8 mouse cellular contexts compared by ENCODE assay signal in genomic region chr6:47830104-47831078, GRCm38 (mm10). TPM values are rescaled to one million over a fixed set of nuclear protein-coding genes. Genes with fewer than 3 reads are reported as not detected.
DNase-seq lines count a peak whose midpoint lies in the region; ATAC-seq and TF ChIP-seq lines count a peak whose summit lies in the region.

TSS of gene Zfp786 (minus strand) at chr6:47830867.

- 2% methylated on average over 64 of the region's 64 CpGs for WGBS in bone marrow, adult 2 months
- WGBS in embryonic facial prominence, embryonic 15.5 days: under 1% methylated on average over 64 of the region's 64 CpGs
- WGBS in heart, embryonic 10.5 days: 2% methylated on average over 63 of the region's 64 CpGs
- WGBS in kidney, embryonic 15.5 days: 2% methylated on average over 64 of the region's 64 CpGs
- 1% methylated on average over 63 of the region's 64 CpGs for WGBS in limb, embryonic 15.5 days
- under 1% methylated on average over 62 of the region's 64 CpGs for WGBS in midbrain, postnatal 0 days

- H3K4me3 ChIP-seq in bone marrow, adult 2 months (replicated peaks; ENCODE audit: control insufficient read depth, low read depth, low read length): peak within 1 kb of the TSS; percentile 73
- peak within 1 kb of the TSS; percentile 96 for H3K4me3 ChIP-seq in embryonic facial prominence, embryonic 15.5 days (replicated peaks)
- H3K4me3 ChIP-seq in heart, embryonic 10.5 days: peak within 1 kb of the TSS; percentile 87
- H3K4me3 ChIP-seq in kidney, embryonic 15.5 days (replicated peaks): peak within 1 kb of the TSS; percentile 77
- H3K4me3 ChIP-seq in limb, embryonic 15.5 days: peak within 1 kb of the TSS; percentile 90
- H3K4me3 ChIP-seq in midbrain, postnatal 0 days (ENCODE audit: low read depth, low read length): peak within 1 kb of the TSS; percentile 73

- H3K27ac ChIP-seq in bone marrow, adult 2 months (ENCODE audit: control insufficient read depth, insufficient read depth, low read depth, low read length, poor library complexity): peak within 1 kb of the TSS; percentile 5; the same call in 1 of the 2 replicates
- peak within 1 kb of the TSS; percentile 74 for H3K27ac ChIP-seq in embryonic facial prominence, embryonic 15.5 days (replicated peaks)
- H3K27ac ChIP-seq in heart, embryonic 10.5 days: peak within 1 kb of the TSS; percentile 93
- peak within 1 kb of the TSS; percentile 78 for H3K27ac ChIP-seq in kidney, embryonic 15.5 days
- peak within 1 kb of the TSS; percentile 81 for H3K27ac ChIP-seq in limb, embryonic 15.5 days
- H3K27ac ChIP-seq in midbrain, postnatal 0 days (ENCODE audit: low read depth, low read length): peak within 1 kb of the TSS; percentile 97

- TF ChIP-seq CTCF in bone marrow, adult 2 months (IDR thresholded peaks at IDR 0.05; ENCODE audit: control insufficient read depth, insufficient read depth, low read length): peak; percentile 97
- peak; percentile 98 for TF ChIP-seq CTCF in midbrain, postnatal 0 days (IDR thresholded peaks at IDR 0.05)

- ATAC-seq in embryonic facial prominence, embryonic 15.5 days (ENCODE audit: insufficient number of reproducible peaks, low FRiP score, low TSS enrichment, low read depth): peak; percentile 84
- peak; percentile 89 for ATAC-seq in kidney, embryonic 15.5 days (replicated peaks; ENCODE audit: low FRiP score)
- peak; percentile 88 for ATAC-seq in limb, embryonic 15.5 days (ENCODE audit: insufficient number of reproducible peaks, low FRiP score, low TSS enrichment, low read depth)
- ATAC-seq in midbrain, postnatal 0 days (ENCODE audit: low FRiP score): peak; percentile 95

- H3K36me3 ChIP-seq in embryonic facial prominence, embryonic 15.5 days: peaks cover 5% of the 10 kb centered on the region; the same call in 1 of the 2 replicates
- no peaks in the 10 kb centered on the region for H3K36me3 ChIP-seq in heart, embryonic 10.5 days
- H3K36me3 ChIP-seq in kidney, embryonic 15.5 days: no peaks in the 10 kb centered on the region
- no peaks in the 10 kb centered on the region for H3K36me3 ChIP-seq in limb, embryonic 15.5 days
- H3K36me3 ChIP-seq in midbrain, postnatal 0 days (ENCODE audit: insufficient read depth, low read length): 0 out of 2 replicates have a peak, but pooled peaks cover 2% of the 10 kb centered on the region

- peak within 1 kb of the TSS; percentile 52 for H3K4me2 ChIP-seq in embryonic facial prominence, embryonic 15.5 days (replicated peaks)
- H3K4me2 ChIP-seq in kidney, embryonic 15.5 days: peak within 1 kb of the TSS; percentile 67
- H3K4me2 ChIP-seq in limb, embryonic 15.5 days: peak within 1 kb of the TSS; percentile 53
- H3K4me2 ChIP-seq in midbrain, postnatal 0 days (ENCODE audit: low read depth, low read length, poor library complexity, severe bottlenecking): peak within 1 kb of the TSS; percentile 37

- H3K4me1 ChIP-seq in bone marrow, adult 2 months (ENCODE audit: control insufficient read depth, insufficient read depth, low read length): no peaks in the 10 kb centered on the region; the same call in 1 of the 2 replicates
- peaks cover 6% of the 10 kb centered on the region for H3K4me1 ChIP-seq in embryonic facial prominence, embryonic 15.5 days
- peaks cover 5% of the 10 kb centered on the region for H3K4me1 ChIP-seq in heart, embryonic 10.5 days
- H3K4me1 ChIP-seq in kidney, embryonic 15.5 days: peaks cover 7% of the 10 kb centered on the region
- H3K4me1 ChIP-seq in limb, embryonic 15.5 days: peaks cover 4% of the 10 kb centered on the region; the same call in 1 of the 2 replicates
- H3K4me1 ChIP-seq in midbrain, postnatal 0 days (ENCODE audit: insufficient read depth, low read length): no peaks in the 10 kb centered on the region

- TF ChIP-seq POLR2A in bone marrow, adult 2 months (IDR thresholded peaks at IDR 0.05; ENCODE audit: borderline replicate concordance, control insufficient read depth, low read depth, low read length): peak; percentile 12; the same call in 1 of the 2 replicates

- no peaks in the 10 kb centered on the region for H3K9me3 ChIP-seq in embryonic facial prominence, embryonic 15.5 days (replicated peaks)
- no peaks in the 10 kb centered on the region for H3K9me3 ChIP-seq in heart, embryonic 10.5 days
- H3K9me3 ChIP-seq in kidney, embryonic 15.5 days (replicated peaks): no peaks in the 10 kb centered on the region
- no peaks in the 10 kb centered on the region for H3K9me3 ChIP-seq in limb, embryonic 15.5 days
- H3K9me3 ChIP-seq in midbrain, postnatal 0 days (ENCODE audit: low read length): no peaks in the 10 kb centered on the region

- no peaks in the 10 kb centered on the region for H3K27me3 ChIP-seq in embryonic facial prominence, embryonic 15.5 days
- H3K27me3 ChIP-seq in heart, embryonic 10.5 days (ENCODE audit: insufficient read depth, poor library complexity, severe bottlenecking): no peaks in the 10 kb centered on the region
- no peaks in the 10 kb centered on the region for H3K27me3 ChIP-seq in kidney, embryonic 15.5 days
- no peaks in the 10 kb centered on the region for H3K27me3 ChIP-seq in limb, embryonic 15.5 days
- no peaks in the 10 kb centered on the region for H3K27me3 ChIP-seq in midbrain, postnatal 0 days (ENCODE audit: insufficient read depth, low read length)

- H3K9ac ChIP-seq in embryonic facial prominence, embryonic 15.5 days: peak within 1 kb of the TSS; percentile 78
- peak within 1 kb of the TSS; percentile 76 for H3K9ac ChIP-seq in kidney, embryonic 15.5 days
- peak within 1 kb of the TSS; percentile 87 for H3K9ac ChIP-seq in limb, embryonic 15.5 days
- peak within 1 kb of the TSS; percentile 94 for H3K9ac ChIP-seq in midbrain, postnatal 0 days (replicated peaks; ENCODE audit: low read length, poor library complexity, severe bottlenecking)

- peak; percentile 81 for DNase-seq in 416B (ENCODE audit: low read depth)
- peak; percentile 95 for DNase-seq in heart, embryonic 10.5 days (ENCODE audit: low spot score)
- DNase-seq in midbrain, postnatal 0 days (ENCODE audit: low spot score): peak; percentile 94
- peak; percentile 92 to 96 for DNase-seq in spleen, postnatal 10 days (ENCODE audit: low spot score in 2 of 2)

RNA-seq across cellular contexts. Expression of gene Zfp786, which starts in this region (rescaled TPM):
- polyA plus RNA-seq in bone marrow, adult 2 months (2011; ENCODE audit: insufficient read depth, insufficient read length, low replicate concordance, missing spikeins): not detected in 2 replicates
- 3.5 and 4.1 TPM in 2 replicates for polyA plus RNA-seq in embryonic facial prominence, embryonic 15.5 days (2015; fragmentation: Nextera tagmentation; extraction: Ambion mirVana)
- 1.2 and 3.5 TPM in 2 replicates for polyA plus RNA-seq in heart, embryonic 10.5 days (2016; fragmentation: Nextera tagmentation; extraction: Ambion mirVana)
- 3.7 and 4.1 TPM in 2 replicates for polyA plus RNA-seq in kidney, embryonic 15.5 days (2015; fragmentation: Nextera tagmentation; extraction: Ambion mirVana)
- 2.5 and 3.6 TPM in 2 replicates for polyA plus RNA-seq in limb, embryonic 15.5 days (2015; fragmentation: Nextera tagmentation; extraction: Ambion mirVana)
- 16.8 and 18.1 TPM in 2 replicates for total RNA-seq in midbrain, postnatal 0 days (2014; rRNA removed)
- polyA plus RNA-seq in midbrain, postnatal 0 days (2015; fragmentation: Nextera tagmentation; extraction: Ambion mirVana): 6.5 and 7.7 TPM in 2 replicates

Comparison
In these comparisons a context has a peak if more than half of its experiments do, and no peak if none do; other contexts are left out.
1. Peak in every context shown above with its lines: DNase-seq, ATAC-seq, H3K4me3 ChIP-seq and H3K27ac ChIP-seq.
2. H3K27ac ChIP-seq: peak in every context shown above with its lines; median percentile 97 in midbrain, postnatal 0 days; 93 in heart, embryonic 10.5 days; 81 in limb, embryonic 15.5 days; 78 in kidney, embryonic 15.5 days; 74 in embryonic facial prominence, embryonic 15.5 days; 5 in bone marrow, adult 2 months.